Mouse (Mus musculus): ENCODE results near the gene 4930518I15Rik.

DNA sequence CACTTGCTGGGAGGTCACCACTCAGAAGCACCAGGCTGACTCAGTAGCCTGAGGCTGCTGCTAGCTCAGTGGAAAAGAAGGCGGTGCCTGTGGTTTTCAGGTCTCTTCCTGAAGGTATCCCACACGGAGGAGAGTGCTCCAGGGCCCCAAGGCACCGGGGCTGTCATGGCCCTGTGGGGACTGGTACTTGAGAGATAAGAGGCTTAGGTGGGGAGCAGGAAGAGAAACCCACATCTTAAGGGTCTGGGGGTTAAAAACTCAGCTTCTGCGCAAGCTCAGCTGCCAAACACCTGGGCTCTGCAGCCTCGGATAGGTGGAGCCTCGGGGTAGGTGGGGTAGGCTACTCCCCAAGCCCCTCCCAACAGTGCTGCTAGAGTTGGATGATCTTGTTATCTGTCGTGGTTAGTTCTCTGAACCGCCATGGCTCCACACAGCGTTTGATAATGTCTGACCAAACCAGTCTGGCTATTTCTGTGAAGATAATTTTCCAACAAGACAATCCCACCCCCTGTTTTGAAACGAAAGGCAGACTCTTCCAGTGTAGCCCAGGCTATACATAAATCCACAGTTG is 24.8 kb upstream of the 4930518I15Rik start:
- TF ChIP-seq CTCF (IDR thresholded peaks at IDR 0.05; ENCODE audit: insufficient read depth, low read depth, low read length) (no peak), POLR2A (IDR thresholded peaks at IDR 0.05; ENCODE audit: insufficient read depth, low read depth, low read length) (no peak)

All from olfactory bulb, adult 2 months (tissue).